ENCODE assay signal across 9 mouse cellular contexts in genomic region chr16:91081508-91081907, GRCm38 (mm10). TPM values are rescaled to one million over a fixed set of nuclear protein-coding genes. Genes with fewer than 3 reads are reported as not detected.
DNase-seq lines count a peak whose midpoint lies in the region; TF ChIP-seq lines count a peak whose summit lies in the region.
"Had no signal": no experiment of that assay in that cellular context is flagged by ENCODE, and none has a peak within 500 bp of the region (broad histone marks: within the 10 kb centered on the region; RNA-seq: fewer than 3 reads in every experiment).

No protein-coding gene starts in this region.

- TF ChIP-seq EP300 in ES-Bruce4 (IDR thresholded peaks at IDR 0.05; ENCODE audit: insufficient read depth, low read depth, low read length), result no peak

- WGBS in embryonic facial prominence, embryonic 10.5 days, result 25% methylated on average over 12 of the region's 12 CpGs
- 30% methylated on average over 11 of the region's 12 CpGs for WGBS in heart, embryonic 10.5 days

- no peak for TF ChIP-seq POLR2A in ES-Bruce4 (IDR thresholded peaks at IDR 0.05; ENCODE audit: insufficient read depth, low read length)

- H3K36me3 ChIP-seq in ES-Bruce4 (ENCODE audit: control insufficient read depth, insufficient read depth, low read length, poor library complexity, severe bottlenecking), result no peaks in the 10 kb centered on the region
- no peaks in the 10 kb centered on the region for H3K36me3 ChIP-seq in embryonic facial prominence, embryonic 10.5 days (replicated peaks)
- H3K36me3 ChIP-seq in heart, embryonic 10.5 days, result no peaks in the 10 kb centered on the region
- H3K36me3 ChIP-seq: limb, embryonic 12.5 days had no signal

- H3K27me3 ChIP-seq in ES-Bruce4 (ENCODE audit: control insufficient read depth, insufficient read depth, low read length, poor library complexity, severe bottlenecking), result no peaks in the 10 kb centered on the region
- H3K27me3 ChIP-seq in embryonic facial prominence, embryonic 10.5 days (replicated peaks; ENCODE audit: low read depth, poor library complexity, severe bottlenecking), result peaks cover 17% of the 10 kb centered on the region; the same call in 1 of the 2 replicates
- H3K27me3 ChIP-seq in heart, embryonic 10.5 days (ENCODE audit: insufficient read depth, poor library complexity, severe bottlenecking), result peaks cover 13% of the 10 kb centered on the region; the same call in 1 of the 2 replicates

- peaks cover 12% of the 10 kb centered on the region for H3K9me3 ChIP-seq in ES-Bruce4 (replicated peaks; ENCODE audit: control insufficient read depth, insufficient read depth, low read length, poor library complexity, severe bottlenecking)
- peaks cover 5% of the 10 kb centered on the region; the same call in 1 of the 2 replicates for H3K9me3 ChIP-seq in embryonic facial prominence, embryonic 10.5 days
- H3K9me3 ChIP-seq in heart, embryonic 10.5 days, result no peaks in the 10 kb centered on the region

- no peaks in the 10 kb centered on the region for H3K4me1 ChIP-seq in ES-Bruce4 (ENCODE audit: control insufficient read depth, insufficient read depth, low read length)
- peaks cover 4% of the 10 kb centered on the region; the same call in 1 of the 2 replicates for H3K4me1 ChIP-seq in embryonic facial prominence, embryonic 10.5 days
- H3K4me1 ChIP-seq in heart, embryonic 10.5 days, result no peaks in the 10 kb centered on the region

- DNase-seq in adrenal gland, postnatal 14 days, result peak; percentile 82
- DNase-seq in embryonic facial prominence, embryonic 10.5 days (ENCODE audit: low spot score), result peak; percentile 68
- peak; percentile 84 for DNase-seq in heart, embryonic 10.5 days (ENCODE audit: low spot score)
- DNase-seq in layer of hippocampus, postnatal 10 days (ENCODE audit: low spot score in 2 of 2), result peak; percentile 83 to 86
- peak; percentile 86 for DNase-seq in lung, postnatal 36 days
- peak; percentile 76 for DNase-seq in right cerebral cortex, adult 18-20 months
- DNase-seq in yolk sac, embryonic 10.5 days (ENCODE audit: low spot score), result peak; percentile 40

- no peak overlapping the region for H3K4me3 ChIP-seq in ES-Bruce4 (ENCODE audit: low read depth, low read length)
- H3K4me3 ChIP-seq in embryonic facial prominence, embryonic 10.5 days, result no peak overlapping the region
- H3K4me3 ChIP-seq in heart, embryonic 10.5 days, result no peak overlapping the region
- H3K4me3 ChIP-seq: limb, embryonic 12.5 days had no signal

- peak; percentile 77 for TF ChIP-seq CTCF in ES-Bruce4 (IDR thresholded peaks at IDR 0.05; ENCODE audit: low read depth, low read length)

- no peak overlapping the region for H3K27ac ChIP-seq in ES-Bruce4 (ENCODE audit: insufficient read depth, low read length)
- H3K27ac ChIP-seq in embryonic facial prominence, embryonic 10.5 days (replicated peaks), result no peak overlapping the region
- no peak overlapping the region for H3K27ac ChIP-seq in heart, embryonic 10.5 days
- H3K27ac ChIP-seq: limb, embryonic 12.5 days had no signal

- H3K9ac ChIP-seq in ES-Bruce4 (ENCODE audit: low read depth, poor library complexity, severe bottlenecking), result no peak overlapping the region
- H3K9ac ChIP-seq: limb, embryonic 12.5 days had no signal

RNA-seq across cellular contexts. Expression of gene 4932438H23Rik, which starts 13.4 kb away (rescaled TPM):
- 0.33 TPM in 1 of 2 replicates, not detected in the other for polyA plus RNA-seq in ES-Bruce4 (2011; ENCODE audit: insufficient read depth, insufficient read length, low read depth, missing spikeins)
- total RNA-seq in adrenal gland, postnatal 14 days (2021), result not detected in 2 replicates
- polyA plus RNA-seq in embryonic facial prominence, embryonic 10.5 days (2016; fragmentation: Nextera tagmentation; extraction: Ambion mirVana), result 0.15 TPM in 1 of 2 replicates, not detected in the other
- not detected in 2 replicates for polyA plus RNA-seq in heart, embryonic 10.5 days (2016; fragmentation: Nextera tagmentation; extraction: Ambion mirVana)
- total RNA-seq in layer of hippocampus, postnatal 10 days (2021), result 1 to 10 TPM; 1.3 to 1.4 TPM
- polyA plus RNA-seq: limb, embryonic 12.5 days had no signal

RNA-seq across cellular contexts. Expression of gene Paxbp1, which starts 37.2 kb away (rescaled TPM):
- polyA plus RNA-seq in ES-Bruce4 (2011; ENCODE audit: insufficient read depth, insufficient read length, low read depth, missing spikeins), result 96.0 and 108 TPM in 2 replicates
- total RNA-seq in adrenal gland, postnatal 14 days (2021), result 52.7 and 54.6 TPM in 2 replicates
- 66.9 and 79.2 TPM in 2 replicates for polyA plus RNA-seq in embryonic facial prominence, embryonic 10.5 days (2016; fragmentation: Nextera tagmentation; extraction: Ambion mirVana)
- 48.8 and 53.4 TPM in 2 replicates for polyA plus RNA-seq in heart, embryonic 10.5 days (2016; fragmentation: Nextera tagmentation; extraction: Ambion mirVana)
- total RNA-seq in layer of hippocampus, postnatal 10 days (2021), result 10 to 100 TPM; 69.9 to 89.4 TPM
